Mouse (Mus musculus) ES-Bruce4 (cell line): ENCODE measurements around the gene Pdzd2.

Experiments
- CTCF ChIP-seq: IDR thresholded peaks from one replicate; pipeline ENCODE4 v1.8.1; 2011; ENCODE audit warnings: low read depth, low read length
- EP300 ChIP-seq: IDR thresholded peaks from 2 replicates; pipeline ENCODE4 v1.6.1; 2011; ENCODE audit warnings: low read depth, low read length; ENCODE audit not compliant: insufficient read depth
- POLR2A ChIP-seq: IDR thresholded peaks from one replicate; pipeline ENCODE4 v1.8.1; 2011; ENCODE audit warnings: low read length; ENCODE audit not compliant: insufficient read depth

GRCm38 (mm10) chr15:12368357-12368756 lies 371.4 kb downstream of the Pdzd2 start:
- TF ChIP-seq EP300 (no peak), POLR2A (no peak), CTCF (no peak)
